In genomic region chr3:89225918-89226317, GRCm38 (mm10) we compare ENCODE assay signal across 8 mouse cellular contexts. TPM values are rescaled to one million over a fixed set of nuclear protein-coding genes. Genes with fewer than 3 reads are reported as not detected.
DNase-seq lines count a peak whose midpoint lies in the region; ATAC-seq and TF ChIP-seq lines count a peak whose summit lies in the region.

No protein-coding gene starts in this region.

- H3K27me3 ChIP-seq in heart, embryonic 15.5 days, result peaks cover 32% of the 10 kb centered on the region
- H3K27me3 ChIP-seq in forebrain, postnatal 0 days (ENCODE audit: insufficient read depth, low read length), result no peaks in the 10 kb centered on the region
- H3K27me3 ChIP-seq in midbrain, embryonic 16.5 days (ENCODE audit: control insufficient read depth, insufficient read depth, low read depth, low read length), result no peaks in the 10 kb centered on the region

- H3K9ac ChIP-seq in heart, embryonic 15.5 days, result no peak overlapping the region
- H3K9ac ChIP-seq in forebrain, postnatal 0 days, result peak overlapping the region; percentile 53
- peak overlapping the region; percentile 69 for H3K9ac ChIP-seq in midbrain, embryonic 16.5 days (ENCODE audit: low read depth, low read length)

- peaks cover 17% of the 10 kb centered on the region for H3K4me1 ChIP-seq in heart, embryonic 15.5 days (replicated peaks)
- H3K4me1 ChIP-seq in forebrain, postnatal 0 days (ENCODE audit: insufficient read depth), result peaks cover 28% of the 10 kb centered on the region
- peaks cover 47% of the 10 kb centered on the region for H3K4me1 ChIP-seq in midbrain, embryonic 16.5 days (ENCODE audit: control insufficient read depth, insufficient read depth, low read length)

- 60% methylated on average over 4 of the region's 4 CpGs for WGBS in heart, embryonic 15.5 days
- 15% methylated on average over 4 of the region's 4 CpGs for WGBS in forebrain, postnatal 0 days
- 7% methylated on average over 4 of the region's 4 CpGs for whole genome bisulfite sequencing in midbrain, embryonic 16.5 days

- ATAC-seq in heart, embryonic 15.5 days (replicated peaks; ENCODE audit: insufficient number of reproducible peaks, insufficient read depth, low FRiP score, low read depth), result no peak
- ATAC-seq in forebrain, postnatal 0 days, result peak; percentile 45
- ATAC-seq in midbrain, embryonic 16.5 days, result peak; percentile 52

- TF ChIP-seq CTCF in forebrain, postnatal 0 days (IDR thresholded peaks at IDR 0.05; ENCODE audit: low read depth), result no peak

- no peak overlapping the region for H3K4me3 ChIP-seq in heart, embryonic 15.5 days
- H3K4me3 ChIP-seq in forebrain, postnatal 0 days (ENCODE audit: low read depth, low read length), result peak overlapping the region; percentile 45
- peak overlapping the region; percentile 43 for H3K4me3 ChIP-seq in midbrain, embryonic 16.5 days (ENCODE audit: low read depth, low read length)

- no peak for DNase-seq in heart, postnatal 4 days
- peak; percentile 92 for DNase-seq in ZHBTc4 (ENCODE audit: low read depth, low spot score)
- peak; percentile 71 for DNase-seq in forebrain, postnatal 0 days
- DNase-seq in right cerebral cortex, postnatal 4 days, result no peak
- no peak for DNase-seq in right cerebral cortex, adult 18-20 months
- DNase-seq in adrenal gland, postnatal 4 days (ENCODE audit: low spot score in 2 of 2), result no peak

- no peaks in the 10 kb centered on the region for H3K9me3 ChIP-seq in heart, embryonic 15.5 days (replicated peaks)
- H3K9me3 ChIP-seq in forebrain, postnatal 0 days (ENCODE audit: low read length), result no peaks in the 10 kb centered on the region
- no peaks in the 10 kb centered on the region for H3K9me3 ChIP-seq in midbrain, embryonic 16.5 days (replicated peaks; ENCODE audit: control insufficient read depth, low read length, poor library complexity, severe bottlenecking)

- H3K36me3 ChIP-seq in heart, embryonic 15.5 days, result no peaks in the 10 kb centered on the region
- H3K36me3 ChIP-seq in forebrain, postnatal 0 days (ENCODE audit: insufficient read depth), result peaks cover 12% of the 10 kb centered on the region; the same call in 1 of the 2 replicates
- H3K36me3 ChIP-seq in midbrain, embryonic 16.5 days (ENCODE audit: control insufficient read depth, insufficient read depth, low read length), result no peaks in the 10 kb centered on the region

- H3K4me2 ChIP-seq in heart, embryonic 15.5 days, result peak overlapping the region; percentile 17; the same call in 1 of the 2 replicates
- H3K4me2 ChIP-seq in forebrain, postnatal 0 days (ENCODE audit: low read depth), result peak overlapping the region; percentile 91
- peak overlapping the region; percentile 78 for H3K4me2 ChIP-seq in midbrain, embryonic 16.5 days (ENCODE audit: low read length)

- no peak overlapping the region for H3K27ac ChIP-seq in heart, embryonic 15.5 days
- peak overlapping the region; percentile 80 for H3K27ac ChIP-seq in forebrain, postnatal 0 days (ENCODE audit: low read depth, low read length)
- H3K27ac ChIP-seq in midbrain, embryonic 16.5 days (ENCODE audit: low read length), result peak overlapping the region; percentile 90

RNA-seq across cellular contexts. Expression of gene Mtx1, which starts 1.0 kb away (rescaled TPM):
- polyA plus RNA-seq in heart, embryonic 15.5 days (2015; fragmentation: Nextera tagmentation; extraction: Ambion mirVana), result 106 and 119 TPM in 2 replicates
- 10 to 100 TPM; 62.9 to 67.2 TPM for total RNA-seq in heart, postnatal 4 days (2021)
- total RNA-seq in forebrain, postnatal 0 days (2014; rRNA removed), result 142 and 167 TPM in 2 replicates
- polyA plus RNA-seq in forebrain, postnatal 0 days (2015; fragmentation: Nextera tagmentation; extraction: Ambion mirVana), result 199 and 212 TPM in 2 replicates
- polyA plus RNA-seq in midbrain, embryonic 16.5 days (2015; fragmentation: Nextera tagmentation; extraction: Ambion mirVana), result 145 and 150 TPM in 2 replicates
- 100 to 1,000 TPM; 179 to 182 TPM for total RNA-seq in adrenal gland, postnatal 4 days (2021)

RNA-seq across cellular contexts. Expression of gene Muc1, which starts 2.9 kb away (rescaled TPM):
- 1.6 and 7.0 TPM in 2 replicates for polyA plus RNA-seq in heart, embryonic 15.5 days (2015; fragmentation: Nextera tagmentation; extraction: Ambion mirVana)
- under 1 TPM; 0.61 to 0.74 TPM for total RNA-seq in heart, postnatal 4 days (2021)
- 1.3 and 1.6 TPM in 2 replicates for total RNA-seq in forebrain, postnatal 0 days (2014; rRNA removed)
- 0.27 and 0.35 TPM in 2 replicates for polyA plus RNA-seq in forebrain, postnatal 0 days (2015; fragmentation: Nextera tagmentation; extraction: Ambion mirVana)
- polyA plus RNA-seq in midbrain, embryonic 16.5 days (2015; fragmentation: Nextera tagmentation; extraction: Ambion mirVana), result 0.57 and 1.5 TPM in 2 replicates
- total RNA-seq in adrenal gland, postnatal 4 days (2021), result 1 to 10 TPM; 1.2 to 8.9 TPM

RNA-seq across cellular contexts. Expression of gene Thbs3, which starts 10.9 kb away (rescaled TPM):
- 17.5 and 31.4 TPM in 2 replicates for polyA plus RNA-seq in heart, embryonic 15.5 days (2015; fragmentation: Nextera tagmentation; extraction: Ambion mirVana)
- 10 to 100 TPM; 25.0 to 34.5 TPM for total RNA-seq in heart, postnatal 4 days (2021)
- total RNA-seq in forebrain, postnatal 0 days (2014; rRNA removed), result 53.6 and 74.1 TPM in 2 replicates
- polyA plus RNA-seq in forebrain, postnatal 0 days (2015; fragmentation: Nextera tagmentation; extraction: Ambion mirVana), result 31.1 and 42.8 TPM in 2 replicates
- polyA plus RNA-seq in midbrain, embryonic 16.5 days (2015; fragmentation: Nextera tagmentation; extraction: Ambion mirVana), result 52.2 and 53.6 TPM in 2 replicates
- total RNA-seq in adrenal gland, postnatal 4 days (2021), result 10 to 100 TPM; 31.1 to 36.7 TPM

RNA-seq across cellular contexts. Expression of gene Krtcap2, which starts 19.8 kb away (rescaled TPM):
- polyA plus RNA-seq in heart, embryonic 15.5 days (2015; fragmentation: Nextera tagmentation; extraction: Ambion mirVana), result 189 and 207 TPM in 2 replicates
- total RNA-seq in heart, postnatal 4 days (2021), result 100 to 1,000 TPM; 100 to 104 TPM
- 67.0 and 68.1 TPM in 2 replicates for total RNA-seq in forebrain, postnatal 0 days (2014; rRNA removed)
- 221 and 244 TPM in 2 replicates for polyA plus RNA-seq in forebrain, postnatal 0 days (2015; fragmentation: Nextera tagmentation; extraction: Ambion mirVana)
- 195 TPM in 2 replicates for polyA plus RNA-seq in midbrain, embryonic 16.5 days (2015; fragmentation: Nextera tagmentation; extraction: Ambion mirVana)
- total RNA-seq in adrenal gland, postnatal 4 days (2021), result 100 to 1,000 TPM; 120 to 130 TPM

RNA-seq across cellular contexts. Expression of gene Trim46, which starts 20.2 kb away (rescaled TPM):
- polyA plus RNA-seq in heart, embryonic 15.5 days (2015; fragmentation: Nextera tagmentation; extraction: Ambion mirVana), result 0.79 and 2.2 TPM in 2 replicates
- 1 to 10 TPM; 1.3 to 1.6 TPM for total RNA-seq in heart, postnatal 4 days (2021)
- total RNA-seq in forebrain, postnatal 0 days (2014; rRNA removed), result 83.0 and 98.3 TPM in 2 replicates
- 56.0 and 63.5 TPM in 2 replicates for polyA plus RNA-seq in forebrain, postnatal 0 days (2015; fragmentation: Nextera tagmentation; extraction: Ambion mirVana)
- 90.3 and 91.2 TPM in 2 replicates for polyA plus RNA-seq in midbrain, embryonic 16.5 days (2015; fragmentation: Nextera tagmentation; extraction: Ambion mirVana)
- total RNA-seq in adrenal gland, postnatal 4 days (2021), result 1 to 10 TPM; 3.4 to 4.9 TPM

Comparison
In these comparisons a context has a peak if more than half of its experiments do, and no peak if none do; other contexts are left out.
1. H3K4me2 ChIP-seq: peak in every context shown above with its lines; median percentile 91 in forebrain, postnatal 0 days; 78 in midbrain, embryonic 16.5 days; 17 in heart, embryonic 15.5 days.
2. DNase-seq: peak in ZHBTc4 (single experiment) and forebrain, postnatal 0 days (single experiment); none in heart, postnatal 4 days (single experiment), right cerebral cortex, postnatal 4 days (single experiment), right cerebral cortex, adult 18-20 months (single experiment) and adrenal gland, postnatal 4 days (0 of 2).